Mouse (Mus musculus): ENCODE measurements around the gene Abcc10. TPM values are rescaled to one million over a fixed set of nuclear protein-coding genes. Genes with fewer than 3 reads are reported as not detected.

Gene Abcc10
- polyA plus RNA-seq, 1 experiment, result 10.4 TPM

- H3K27ac ChIP-seq (ENCODE audit: insufficient read depth, low read length), result no peak overlapping the region
- TF ChIP-seq POLR2A (IDR thresholded peaks at IDR 0.05; ENCODE audit: extremely low read depth, insufficient read depth, low read length), result no peak
- no peak for TF ChIP-seq CTCF (IDR thresholded peaks at IDR 0.05; ENCODE audit: extremely low read depth, insufficient read depth, low read length)
- no peak overlapping the region for H3K4me3 ChIP-seq (ENCODE audit: insufficient read depth, low read length)
- peaks cover 8% of the 10 kb centered on the region; the same call in 1 of the 2 replicates for H3K4me1 ChIP-seq (ENCODE audit: control insufficient read depth, insufficient read depth, low read length)
These were observed 50.6 kb downstream of the Abcc10 start for GRCm38 (mm10) chr17:46277586-46277985.

- Histone ChIP-seq H3K4me1 (ENCODE audit: control insufficient read depth, insufficient read depth, low read length) (peaks cover 8% of the 10 kb centered on the region; the same call in 1 of the 2 replicates), H3K4me3 (ENCODE audit: insufficient read depth, low read length) (no peak overlapping the region), H3K27ac (ENCODE audit: insufficient read depth, low read length) (no peak overlapping the region)
- TF ChIP-seq CTCF (IDR thresholded peaks at IDR 0.05; ENCODE audit: extremely low read depth, insufficient read depth, low read length) (no peak), POLR2A (IDR thresholded peaks at IDR 0.05; ENCODE audit: extremely low read depth, insufficient read depth, low read length) (no peak)
These were observed 52.6 kb downstream of the Abcc10 start for GRCm38 (mm10) chr17:46275506-46275905.

GRCm38 (mm10) chr17:46275034-46275433, 53.1 kb downstream of the Abcc10 start:
- TF ChIP-seq POLR2A (IDR thresholded peaks at IDR 0.05; ENCODE audit: extremely low read depth, insufficient read depth, low read length), result no peak
- TF ChIP-seq CTCF (IDR thresholded peaks at IDR 0.05; ENCODE audit: extremely low read depth, insufficient read depth, low read length), result no peak
- Histone ChIP-seq H3K4me3 (ENCODE audit: insufficient read depth, low read length) (no peak overlapping the region), H3K27ac (ENCODE audit: insufficient read depth, low read length) (no peak overlapping the region), H3K4me1 (ENCODE audit: control insufficient read depth, insufficient read depth, low read length) (peaks cover 8% of the 10 kb centered on the region; the same call in 1 of the 2 replicates)

- Histone ChIP-seq H3K4me1 (ENCODE audit: control insufficient read depth, insufficient read depth, low read length) (peaks cover 8% of the 10 kb centered on the region; the same call in 1 of the 2 replicates), H3K27ac (ENCODE audit: insufficient read depth, low read length) (0 out of 2 replicates have a peak overlapping the region, but pooled peaks have one; percentile 8), H3K4me3 (ENCODE audit: insufficient read depth, low read length) (no peak overlapping the region)
- TF ChIP-seq POLR2A (IDR thresholded peaks at IDR 0.05; ENCODE audit: extremely low read depth, insufficient read depth, low read length), result no peak
- TF ChIP-seq CTCF (IDR thresholded peaks at IDR 0.05; ENCODE audit: extremely low read depth, insufficient read depth, low read length), result no peak
These were observed 53.7 kb downstream of the Abcc10 start for GRCm38 (mm10) chr17:46274465-46274864.

GRCm38 (mm10) chr17:46273803-46274236, 54.3 kb downstream of the Abcc10 start:
- Histone ChIP-seq H3K4me1 (ENCODE audit: control insufficient read depth, insufficient read depth, low read length) (peaks cover 8% of the 10 kb centered on the region; the same call in 1 of the 2 replicates), H3K27ac (ENCODE audit: insufficient read depth, low read length) (0 out of 2 replicates have a peak overlapping the region, but pooled peaks have one; percentile 49), H3K4me3 (ENCODE audit: insufficient read depth, low read length) (no peak overlapping the region)
- no peak for TF ChIP-seq CTCF (IDR thresholded peaks at IDR 0.05; ENCODE audit: extremely low read depth, insufficient read depth, low read length)
- TF ChIP-seq POLR2A (IDR thresholded peaks at IDR 0.05; ENCODE audit: extremely low read depth, insufficient read depth, low read length), result no peak

GRCm38 (mm10) chr17:46272675-46273074, 55.5 kb downstream of the Abcc10 start:
- H3K4me3 ChIP-seq (ENCODE audit: insufficient read depth, low read length), result no peak overlapping the region
- 0 out of 2 replicates have a peak overlapping the region, but pooled peaks have one; percentile 49 for H3K27ac ChIP-seq (ENCODE audit: insufficient read depth, low read length)
- no peak for TF ChIP-seq POLR2A (IDR thresholded peaks at IDR 0.05; ENCODE audit: extremely low read depth, insufficient read depth, low read length)
- no peak for TF ChIP-seq CTCF (IDR thresholded peaks at IDR 0.05; ENCODE audit: extremely low read depth, insufficient read depth, low read length)
- H3K4me1 ChIP-seq (ENCODE audit: control insufficient read depth, insufficient read depth, low read length), result peaks cover 7% of the 10 kb centered on the region; the same call in 1 of the 2 replicates

GRCm38 (mm10) chr17:46272058-46272457, 56.1 kb downstream of the Abcc10 start:
- peaks cover 7% of the 10 kb centered on the region; the same call in 1 of the 2 replicates for H3K4me1 ChIP-seq (ENCODE audit: control insufficient read depth, insufficient read depth, low read length)
- TF ChIP-seq POLR2A (IDR thresholded peaks at IDR 0.05; ENCODE audit: extremely low read depth, insufficient read depth, low read length), result 0 out of 2 replicates have a peak, but pooled peaks have one; percentile 3
- TF ChIP-seq CTCF (IDR thresholded peaks at IDR 0.05; ENCODE audit: extremely low read depth, insufficient read depth, low read length), result no peak
- H3K4me3 ChIP-seq (ENCODE audit: insufficient read depth, low read length), result no peak overlapping the region
- 0 out of 2 replicates have a peak overlapping the region, but pooled peaks have one; percentile 18 for H3K27ac ChIP-seq (ENCODE audit: insufficient read depth, low read length)

- TF ChIP-seq POLR2A (IDR thresholded peaks at IDR 0.05; ENCODE audit: extremely low read depth, insufficient read depth, low read length), result no peak
- TF ChIP-seq CTCF (IDR thresholded peaks at IDR 0.05; ENCODE audit: extremely low read depth, insufficient read depth, low read length), result no peak
- peak overlapping the region; percentile 30; the same call in 1 of the 2 replicates for H3K27ac ChIP-seq (ENCODE audit: insufficient read depth, low read length)
- peaks cover 7% of the 10 kb centered on the region; the same call in 1 of the 2 replicates for H3K4me1 ChIP-seq (ENCODE audit: control insufficient read depth, insufficient read depth, low read length)
- no peak overlapping the region for H3K4me3 ChIP-seq (ENCODE audit: insufficient read depth, low read length)
These were observed 58.2 kb downstream of the Abcc10 start for GRCm38 (mm10) chr17:46269771-46270534.

- Histone ChIP-seq H3K27ac (ENCODE audit: insufficient read depth, low read length) (no peak overlapping the region), H3K4me3 (ENCODE audit: insufficient read depth, low read length) (no peak overlapping the region), H3K4me1 (ENCODE audit: control insufficient read depth, insufficient read depth, low read length) (peaks cover 1% of the 10 kb centered on the region; the same call in 1 of the 2 replicates)
- TF ChIP-seq CTCF (IDR thresholded peaks at IDR 0.05; ENCODE audit: extremely low read depth, insufficient read depth, low read length), result no peak
These were observed 60.0 kb downstream of the Abcc10 start for GRCm38 (mm10) chr17:46268026-46268720.
